Mouse (Mus musculus) frontal cortex, adult 2 months (tissue): Measurements from ENCODE around the gene Ccl26. TPM values are rescaled to one million over a fixed set of nuclear protein-coding genes. Genes with fewer than 3 reads are reported as not detected.
"Not testable (repeated sequence)": the region's sequence is repeated elsewhere in the genome, so short reads cannot be mapped to it uniquely, and the experiment has no call there.

ENCODE experiments used
- DNase-seq, 2 experiments: peaks; one replicate each; pipeline ENCODE4 v3.0.0; 2022; ENCODE audit warnings: low spot score in 1 of 2; ENCODE audit errors: extremely low spot score in 1 of 2
- polyA plus RNA-seq: library from polyadenylated mRNA; depleted of rRNA; stranded (reverse); fragments of >200 nt; gene quantifications from 2 replicates; pipeline ENCODE4 v1.2.3, GENCODE M21; 2012; rRNA removed

The Ccl26 gene
- not detected in 2 replicates for polyA plus RNA-seq

DNA sequence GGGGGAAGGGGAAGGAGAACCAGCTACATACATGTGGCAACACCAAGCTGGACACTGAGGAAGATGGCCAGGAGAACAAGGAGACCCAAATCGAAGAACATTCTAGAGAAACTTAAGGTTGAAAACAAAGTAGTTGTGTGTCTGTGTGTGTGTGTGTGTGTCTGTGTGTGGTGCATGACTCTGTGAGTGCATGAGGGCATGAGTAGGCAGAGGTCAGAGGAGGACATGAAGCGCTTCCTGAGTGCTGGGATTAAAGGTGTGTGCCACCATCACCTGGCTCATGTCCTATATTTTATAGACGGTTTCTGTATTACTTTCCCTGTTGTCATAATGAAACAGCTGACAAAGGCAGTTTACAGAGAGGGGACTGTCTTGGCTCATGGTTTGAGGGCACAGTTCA is at the start of gene Ccl26:
Gene Ccl26 (minus strand): TSS at position 101 of the 400 bp plus-strand sequence.
- DNase-seq = no peak

- DNase-seq = no peak
Observed at GRCm38 (mm10) chr5:135609794-135610193, 46.4 kb upstream of the Ccl26 start.

DNA sequence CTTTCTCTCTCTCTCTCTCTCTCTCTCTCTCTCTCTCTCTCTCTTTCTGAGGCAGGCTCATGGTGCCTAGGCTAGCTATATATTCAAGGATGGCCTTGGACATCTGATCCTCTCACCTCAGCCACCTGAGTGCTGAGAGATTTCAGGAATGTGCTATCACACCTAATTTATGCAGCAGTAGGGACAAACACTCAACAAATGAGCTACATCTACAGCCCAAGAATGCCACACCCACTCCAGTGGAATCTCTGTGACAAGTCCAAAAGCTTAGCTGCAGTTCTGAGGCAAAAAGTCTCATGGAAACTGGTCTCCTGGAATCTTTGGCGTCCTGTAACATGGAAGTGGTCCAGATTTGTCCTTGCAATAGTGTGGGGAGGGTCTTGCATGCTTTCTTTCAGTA is 44.2 kb upstream of the Ccl26 start:
- no peak for DNase-seq

GRCm38 (mm10) chr5:135606717-135607116 is 43.3 kb upstream of the Ccl26 start:
- not testable (repeated sequence) for DNase-seq

- not testable (repeated sequence) for DNase-seq
Observed at GRCm38 (mm10) chr5:135604643-135605042, 41.3 kb upstream of the Ccl26 start.

- no peak for DNase-seq
Observed at GRCm38 (mm10) chr5:135589996-135590784, 26.8 kb upstream of the Ccl26 start.

- no peak for DNase-seq
Observed at GRCm38 (mm10) chr5:135587764-135588163, 24.4 kb upstream of the Ccl26 start.

DNA sequence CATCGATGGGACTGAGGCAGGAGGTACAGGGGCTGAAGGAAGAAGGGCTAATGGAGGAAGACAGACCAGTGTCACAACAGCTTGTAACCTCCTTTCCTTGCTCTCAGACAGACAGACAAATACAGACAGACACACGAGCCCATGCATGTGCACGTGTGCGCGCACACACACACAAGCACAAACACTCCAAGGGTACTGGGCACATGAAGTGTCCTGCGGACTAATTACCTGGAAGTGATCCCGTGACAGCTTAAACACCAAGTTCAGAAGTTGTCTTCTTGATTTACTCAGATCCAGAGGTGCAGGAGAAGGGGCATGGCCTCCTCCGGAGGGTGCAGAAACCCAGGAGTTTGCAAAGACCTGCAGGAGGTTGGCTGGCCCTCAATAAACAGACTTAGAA is 22.3 kb upstream of the Ccl26 start:
- no peak for DNase-seq

DNA sequence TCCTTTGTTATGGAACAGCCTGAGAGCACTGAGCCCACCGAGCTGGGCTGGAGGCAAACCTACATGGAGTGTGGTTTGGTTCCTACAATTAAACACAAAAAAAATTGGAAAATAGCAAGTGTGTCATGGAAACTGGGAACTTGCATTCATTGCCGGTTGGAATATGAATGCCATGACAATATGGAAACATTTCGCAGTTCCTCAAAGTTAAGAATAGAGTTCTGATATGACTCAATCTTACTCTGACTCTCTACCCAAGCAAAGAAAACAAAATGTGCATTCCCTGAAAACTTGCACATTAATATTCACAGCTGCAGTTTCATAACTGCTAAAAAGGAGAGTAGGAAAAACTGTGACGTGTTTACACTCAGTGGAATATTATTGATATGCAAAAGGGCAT is 19.0 kb upstream of the Ccl26 start:
- peak in 1 of 2 experiments; percentile 25 for DNase-seq

- DNase-seq = peak; percentile 19 to 62
Observed at GRCm38 (mm10) chr5:135579331-135579751, 16.0 kb upstream of the Ccl26 start.

DNA sequence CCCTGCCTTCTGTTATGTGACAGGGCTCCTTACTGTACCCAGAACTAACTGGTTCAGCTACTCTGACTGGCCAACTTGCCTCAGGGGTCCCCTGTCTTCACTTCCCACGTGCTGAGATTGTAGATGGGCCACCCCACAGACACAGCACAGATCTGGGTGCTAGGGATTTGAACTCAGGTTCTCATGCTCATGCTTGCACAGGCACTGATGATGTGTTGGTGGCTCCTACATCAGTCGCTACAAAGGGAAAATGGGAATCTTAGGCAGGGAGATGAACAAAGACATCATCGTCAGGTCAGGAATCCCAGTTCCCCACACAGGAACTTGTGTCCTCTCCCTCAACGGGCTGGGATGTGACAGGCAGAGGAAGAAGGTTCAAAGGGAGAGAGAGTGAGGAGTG is 12.7 kb upstream of the Ccl26 start:
- DNase-seq = no peak

- DNase-seq = no peak
Observed at GRCm38 (mm10) chr5:135573006-135573405, 9.6 kb upstream of the Ccl26 start, which contains the start of gene Ccl24. TSS of gene Ccl24 (minus strand) at chr5:135573049.

DNA sequence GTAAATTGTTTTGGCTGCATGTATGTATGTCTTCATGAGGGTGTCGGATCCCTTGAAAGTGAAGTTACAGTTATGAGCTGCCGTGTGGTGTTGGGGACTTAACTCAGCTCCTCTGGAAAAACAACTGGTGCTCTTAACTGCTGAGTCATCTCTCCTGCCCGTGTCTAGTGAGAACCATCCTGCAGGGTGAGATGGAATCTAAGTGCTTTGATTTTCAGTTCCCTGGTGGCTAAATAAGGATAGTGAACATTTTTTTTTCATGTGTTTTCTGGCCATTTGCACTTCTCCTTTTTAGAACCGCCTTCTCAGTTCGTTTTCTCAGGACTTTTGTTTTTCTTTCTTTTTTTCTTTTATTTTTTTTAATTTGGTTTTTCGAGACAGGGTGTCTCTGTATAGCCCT is 5.3 kb upstream of the Ccl26 start:
- peak in 1 of 2 experiments; percentile 41 for DNase-seq

DNA sequence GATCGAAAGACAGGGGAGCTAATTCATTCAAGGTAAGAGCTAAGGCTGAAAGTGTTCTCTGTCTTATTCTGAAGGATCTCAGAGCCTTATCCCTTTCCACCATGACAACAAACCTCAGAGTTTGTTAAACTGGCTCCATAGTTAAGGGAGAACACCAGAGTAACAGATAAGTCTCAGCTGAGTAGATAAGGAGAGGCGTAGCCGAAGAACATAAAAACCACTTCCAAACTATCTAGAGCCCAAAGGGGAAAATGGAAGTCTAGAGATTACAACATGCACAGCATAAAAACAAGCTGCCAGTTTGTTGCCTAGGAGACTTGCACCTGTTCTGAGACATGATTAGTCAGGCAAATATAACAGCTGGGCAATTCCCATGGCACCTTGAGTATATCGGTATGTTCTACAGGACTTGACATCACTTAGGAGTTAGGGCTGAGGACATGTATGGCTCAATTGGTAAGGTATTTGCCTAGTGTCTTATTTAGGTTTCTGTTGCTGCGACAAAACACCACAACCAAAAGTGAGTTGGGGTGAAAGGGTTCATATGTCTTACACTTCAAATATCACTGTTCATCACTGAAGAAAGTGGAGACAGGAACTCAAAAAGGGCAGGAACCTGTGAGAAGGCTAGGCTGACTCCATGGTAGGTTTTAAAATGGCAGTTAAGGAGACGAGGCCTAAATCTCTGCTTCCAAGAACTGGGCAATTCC is 4.3 kb upstream of the Ccl26 start:
- DNase-seq = no peak

- no peak for DNase-seq
Observed at GRCm38 (mm10) chr5:135557671-135558070, 5.7 kb downstream of the Ccl26 start.

DNA sequence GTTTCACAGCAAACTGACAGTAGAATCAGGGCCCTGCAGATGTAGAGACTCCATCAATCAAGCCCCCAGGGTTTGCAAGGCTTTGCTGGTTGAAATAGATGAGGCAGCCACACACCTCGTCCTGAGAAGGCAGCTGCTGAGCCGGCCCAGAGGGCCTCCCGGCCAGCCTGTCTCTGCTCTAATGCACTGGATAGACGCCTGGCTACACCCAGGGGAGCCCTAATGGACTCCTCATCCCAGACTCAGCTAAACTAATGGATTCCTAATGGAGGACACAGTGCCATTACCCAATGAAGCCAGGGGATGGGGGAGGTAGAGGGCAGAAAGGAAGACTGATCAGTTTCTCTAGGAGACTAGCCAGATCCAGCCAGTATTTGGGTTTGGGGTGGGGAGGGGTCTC is 6.3 kb downstream of the Ccl26 start:
- DNase-seq = no peak

GRCm38 (mm10) chr5:135556259-135556658 is 7.1 kb downstream of the Ccl26 start:
- DNase-seq = no peak

- DNase-seq = no peak
Observed at GRCm38 (mm10) chr5:135551591-135551990, 11.8 kb downstream of the Ccl26 start.

DNA sequence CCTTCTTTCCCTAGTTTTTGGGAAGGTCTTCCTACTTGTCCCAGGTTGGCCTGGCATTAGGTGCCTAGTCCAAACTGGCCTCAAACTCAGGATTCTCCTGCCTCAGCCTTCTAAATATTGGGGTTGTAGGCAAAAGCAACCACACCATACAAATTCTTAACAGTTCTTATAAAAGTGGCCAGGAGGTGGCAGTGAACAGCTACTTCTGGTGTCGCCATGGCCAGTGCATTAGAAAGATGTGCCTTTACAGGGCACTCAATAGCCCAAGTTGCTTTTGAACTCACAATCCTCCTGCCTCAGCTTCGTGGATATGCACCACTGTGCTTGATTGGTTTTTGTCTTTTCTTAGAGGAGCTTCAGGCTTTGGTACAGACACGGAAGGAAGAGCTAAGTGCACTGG is 12.5 kb downstream of the Ccl26 start:
- peak in 1 of 2 experiments; percentile 79 for DNase-seq

DNA sequence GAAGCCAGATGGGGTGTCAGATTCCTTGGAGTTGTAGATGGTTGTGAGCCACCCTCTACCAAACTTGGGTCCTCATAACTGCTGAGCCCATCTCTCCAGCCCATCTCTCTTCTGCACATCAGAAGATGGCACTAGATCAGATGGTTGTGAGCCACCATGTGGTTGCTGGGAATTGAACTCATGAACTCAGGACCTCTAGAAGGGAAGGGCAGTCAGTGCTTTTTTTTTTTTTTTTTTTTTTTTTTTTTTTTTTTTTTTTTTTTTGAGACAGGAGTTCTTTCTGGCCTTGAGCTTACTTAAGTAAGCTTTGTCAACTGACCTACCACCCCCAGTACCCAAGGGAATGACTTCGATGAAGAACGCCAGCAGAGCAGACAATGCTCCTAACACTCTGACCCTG is 15.4 kb downstream of the Ccl26 start:
- no peak for DNase-seq

- peak; percentile 100 for DNase-seq
Observed at GRCm38 (mm10) chr5:135544865-135545797, 18.2 kb downstream of the Ccl26 start, which contains the start of gene Hip1. TSS of gene Hip1 (minus strand) at chr5:135545120.
